Mouse (Mus musculus) lung, adult 2 months (tissue): ENCODE measurements around the gene Smim22.

Source experiments
- CTCF ChIP-seq: fragments of 200-500 bp; IDR thresholded peaks from 2 replicates; pipeline ENCODE4 v1.5.1; 2011; ENCODE audit warnings: mild to moderate bottlenecking, low read length, control low read depth; ENCODE audit not compliant: insufficient read depth
- POLR2A ChIP-seq: fragments of 200-500 bp; IDR thresholded peaks from 2 replicates; pipeline ENCODE4 v1.6.1; 2011; ENCODE audit warnings: low read depth, mild to moderate bottlenecking, control low read depth, low read length, borderline replicate concordance; ENCODE audit errors: extremely low read depth

DNA sequence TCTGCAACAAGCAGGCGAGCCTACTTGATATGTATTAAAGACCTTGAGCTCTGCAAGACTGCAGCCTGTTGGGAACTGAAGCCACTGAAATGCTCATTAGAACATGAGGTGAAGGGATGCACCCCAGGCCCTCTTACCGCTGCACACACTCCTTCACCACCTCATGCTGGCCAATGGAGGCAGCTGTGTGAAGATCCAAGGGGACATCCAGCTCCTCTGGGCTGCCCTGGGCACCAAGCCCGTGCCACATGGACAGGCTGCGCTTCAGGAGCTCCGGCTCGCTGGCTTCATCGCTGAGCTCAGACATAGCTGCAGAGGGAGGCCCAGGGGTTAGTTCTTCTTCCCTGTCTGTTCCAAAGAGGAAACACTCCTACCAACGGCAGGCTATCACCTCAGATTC, 46.8 kb upstream of the Smim22 start:
- TF ChIP-seq POLR2A, result no peak
- TF ChIP-seq CTCF, result no peak
